Mouse (Mus musculus) forebrain, embryonic 16.5 days (tissue): ENCODE measurements at regions not wholly inside any gene's neighbourhood (a gene's known extent, or its start where the extent isn't known, plus 50 kb on each side); places are given as distances from the start of the nearest gene placed in this dataset.

ENCODE experiments used
- ATAC-seq: fragments of 200-750 bp; cut with Nextera tagmentation; 2 replicates; pipeline ENCODE4 v1.8.0; 2017; ENCODE audit warnings: mild to moderate bottlenecking, moderate library complexity
- H3K27ac ChIP-seq: fragments of 300-500 bp; sonication (generic); 2 replicates; pipeline ENCODE4 v1.5.1; 2014; ENCODE audit warnings: low read length, control low read depth
- H3K27me3 ChIP-seq: fragments of 300-500 bp; sonication (generic); replicated peaks from 2 replicates; pipeline ENCODE4 v1.6.1; 2014; ENCODE audit warnings: low read length; ENCODE audit not compliant: control insufficient read depth, insufficient read depth
- H3K36me3 ChIP-seq: fragments of 300-500 bp; sonication (generic); 2 replicates; pipeline ENCODE4 v1.6.1; 2014; ENCODE audit not compliant: control insufficient read depth, insufficient read depth
- H3K4me1 ChIP-seq: fragments of 300-500 bp; sonication (generic); replicated peaks from 2 replicates; pipeline ENCODE4 v1.6.1; 2014; ENCODE audit warnings: low read length; ENCODE audit not compliant: control insufficient read depth, insufficient read depth
- H3K4me2 ChIP-seq: fragments of 300-500 bp; sonication (generic); 2 replicates; pipeline ENCODE4 v1.6.1; 2014; ENCODE audit warnings: mild to moderate bottlenecking, low read length, control low read depth
- H3K4me3 ChIP-seq: fragments of 300-500 bp; sonication (generic); replicated peaks from 2 replicates; pipeline ENCODE4 v1.5.1; 2014; ENCODE audit warnings: mild to moderate bottlenecking, low read length, control low read depth
- H3K9ac ChIP-seq: fragments of 300-500 bp; sonication (generic); replicated peaks from 2 replicates; pipeline ENCODE4 v1.6.1; 2014; ENCODE audit warnings: low read depth, low read length, control low read depth
- H3K9me3 ChIP-seq: fragments of 300-500 bp; sonication (generic); 2 replicates; pipeline ENCODE4 v1.6.1; 2016; ENCODE audit warnings: low read length; ENCODE audit not compliant: control insufficient read depth
- WGBS: fragments of 180-500 bp; shearing (Covaris S2); extraction: QIAGEN DNeasy Blood & Tissue Kit; methylation state at CpG from one replicate; pipeline ENCODE4 v1.1.7; 2014; 5-methylcytosine and 5-hydroxymethylcytosine counted together

DNA sequence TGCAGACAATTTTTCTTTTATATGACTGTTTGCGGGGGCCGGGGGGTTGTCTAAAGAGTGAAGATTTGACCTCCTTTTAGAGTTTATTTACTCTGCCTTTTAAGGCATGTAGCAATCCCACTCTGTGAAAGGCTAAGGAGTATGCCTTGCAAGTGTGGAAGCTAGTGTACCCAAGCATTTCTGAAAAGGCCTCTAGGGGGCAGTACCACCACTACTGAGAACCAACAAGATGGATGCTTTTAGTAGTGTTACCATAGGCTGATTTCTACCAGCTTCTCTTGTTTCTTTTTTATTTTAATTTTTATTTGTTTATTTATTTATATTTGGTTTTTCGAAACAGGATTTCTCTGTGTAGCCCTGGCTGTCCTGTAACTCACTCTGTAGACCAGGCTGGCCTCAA lies 110.9 kb upstream of the Hmga2 start:
- Histone ChIP-seq H3K36me3 (no peaks in the 10 kb centered on the region), H3K4me1 (no peaks in the 10 kb centered on the region), H3K9me3 (no peaks in the 10 kb centered on the region), H3K27ac (no peak overlapping the region), H3K27me3 (no peaks in the 10 kb centered on the region), H3K4me2 (no peak overlapping the region), H3K9ac (no peak overlapping the region), H3K4me3 (no peak overlapping the region)
- 93% methylated on average over 3 of the region's 3 CpGs for WGBS
- no peak for ATAC-seq

- H3K27me3 ChIP-seq = no peaks in the 10 kb centered on the region
- H3K36me3 ChIP-seq = no peaks in the 10 kb centered on the region
- H3K9me3 ChIP-seq = no peaks in the 10 kb centered on the region
- H3K27ac ChIP-seq = no peak overlapping the region
- H3K4me1 ChIP-seq = 0 out of 2 replicates have a peak, but pooled peaks cover 3% of the 10 kb centered on the region
- no peak overlapping the region for H3K4me2 ChIP-seq
- no peak overlapping the region for H3K9ac ChIP-seq
- 55% methylated on average over 7 of the region's 7 CpGs for WGBS
- no peak for ATAC-seq
- H3K4me3 ChIP-seq = no peak overlapping the region
These were observed 106.2 kb upstream of the Hmga2 start for GRCm38 (mm10) chr10:120582497-120582896.

GRCm38 (mm10) chr10:120581547-120581946 lies 105.3 kb upstream of the Hmga2 start:
- H3K27me3 ChIP-seq = no peaks in the 10 kb centered on the region
- H3K4me2 ChIP-seq = no peak overlapping the region
- no peak overlapping the region for H3K4me3 ChIP-seq
- H3K9ac ChIP-seq = no peak overlapping the region
- H3K36me3 ChIP-seq = no peaks in the 10 kb centered on the region
- peak; percentile 79; the same call in 1 of the 2 replicates for ATAC-seq
- 27% methylated on average over 6 of the region's 6 CpGs for WGBS
- no peak overlapping the region for H3K27ac ChIP-seq
- no peaks in the 10 kb centered on the region for H3K9me3 ChIP-seq
- 0 out of 2 replicates have a peak, but pooled peaks cover 3% of the 10 kb centered on the region for H3K4me1 ChIP-seq

- Histone ChIP-seq H3K4me1 (0 out of 2 replicates have a peak, but pooled peaks cover 3% of the 10 kb centered on the region), H3K27me3 (no peaks in the 10 kb centered on the region), H3K36me3 (no peaks in the 10 kb centered on the region), H3K4me2 (no peak overlapping the region), H3K9me3 (no peaks in the 10 kb centered on the region), H3K4me3 (no peak overlapping the region), H3K27ac (no peak overlapping the region), H3K9ac (no peak overlapping the region)
- WGBS = 77% methylated on average over 5 of the region's 5 CpGs
- no peak for ATAC-seq
These were observed 100.6 kb upstream of the Hmga2 start for GRCm38 (mm10) chr10:120576886-120577285.

DNA sequence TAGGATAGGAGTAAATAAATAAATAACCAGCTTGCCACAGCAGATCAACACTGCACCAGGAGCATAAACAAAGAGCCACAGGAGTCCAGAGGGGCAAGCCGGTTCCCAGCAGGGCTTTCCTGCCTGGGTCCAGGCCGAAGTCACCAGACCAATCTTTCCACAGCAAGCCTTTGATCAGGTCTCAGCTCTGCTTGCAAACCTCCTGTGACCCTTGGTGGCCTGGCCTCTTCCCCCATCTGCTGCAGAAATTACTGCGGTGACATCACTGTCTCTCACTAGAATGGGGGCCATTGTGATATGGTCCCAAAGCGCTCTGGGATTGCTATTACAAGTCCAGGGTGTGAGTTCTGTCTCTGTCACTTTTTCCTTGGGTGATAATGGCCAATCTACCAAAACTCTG lies 99.9 kb upstream of the Hmga2 start:
- WGBS = 44% methylated on average over 4 of the region's 4 CpGs
- no peaks in the 10 kb centered on the region for H3K9me3 ChIP-seq
- H3K4me1 ChIP-seq = no peaks in the 10 kb centered on the region
- H3K36me3 ChIP-seq = no peaks in the 10 kb centered on the region
- H3K27ac ChIP-seq = no peak overlapping the region
- ATAC-seq = no peak
- no peak overlapping the region for H3K9ac ChIP-seq
- no peaks in the 10 kb centered on the region for H3K27me3 ChIP-seq
- no peak overlapping the region for H3K4me2 ChIP-seq
- H3K4me3 ChIP-seq = no peak overlapping the region

DNA sequence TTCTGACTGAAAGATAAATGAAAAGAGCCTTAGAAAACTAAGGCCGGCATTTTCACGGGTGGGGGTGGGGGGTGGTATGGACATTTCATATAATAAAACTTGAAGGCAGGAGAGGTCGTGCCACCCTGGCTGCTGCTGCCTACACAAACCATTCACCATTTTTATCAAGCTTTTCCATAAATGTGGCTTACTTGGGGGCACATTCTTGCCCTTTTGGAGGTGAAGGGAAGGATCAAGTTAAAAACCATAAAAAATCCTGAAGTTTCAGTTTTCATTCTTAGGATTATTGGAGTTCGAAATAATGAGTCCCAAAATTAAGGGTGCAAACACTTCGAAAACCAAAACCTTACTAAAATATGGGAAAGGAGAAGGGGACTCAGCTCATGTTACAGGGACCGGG lies 95.1 kb upstream of the Hmga2 start:
- Histone ChIP-seq H3K9me3 (no peaks in the 10 kb centered on the region), H3K9ac (no peak overlapping the region), H3K27me3 (no peaks in the 10 kb centered on the region), H3K4me3 (no peak overlapping the region), H3K36me3 (no peaks in the 10 kb centered on the region), H3K4me2 (no peak overlapping the region), H3K4me1 (no peaks in the 10 kb centered on the region), H3K27ac (no peak overlapping the region)
- 32% methylated on average over 6 of the region's 6 CpGs for WGBS
- ATAC-seq = no peak

DNA sequence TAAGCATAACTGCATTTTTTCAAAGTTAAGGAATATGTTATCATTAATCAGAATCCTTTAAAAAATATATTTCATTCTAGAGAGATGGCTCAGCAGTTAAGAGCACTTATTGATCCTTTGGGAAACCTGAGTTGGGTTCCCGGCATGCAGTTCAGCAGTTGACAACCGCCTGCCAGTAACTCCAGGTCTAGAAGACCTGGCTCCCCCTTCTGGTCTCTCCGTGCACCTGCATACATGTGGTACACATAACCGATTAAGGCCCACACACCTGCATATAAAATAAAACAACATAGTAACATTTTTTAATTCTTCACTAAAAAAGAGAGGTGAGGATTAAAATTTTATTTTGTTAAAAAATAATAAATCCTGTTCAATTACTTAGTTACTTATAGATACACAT lies 89.7 kb upstream of the Hmga2 start:
- no peak for ATAC-seq
- 92% methylated on average over 4 of the region's 4 CpGs for whole genome bisulfite sequencing
- H3K9ac ChIP-seq = no peak overlapping the region
- H3K9me3 ChIP-seq = no peaks in the 10 kb centered on the region
- peaks cover 7% of the 10 kb centered on the region for H3K4me1 ChIP-seq
- no peaks in the 10 kb centered on the region for H3K27me3 ChIP-seq
- no peak overlapping the region for H3K27ac ChIP-seq
- H3K4me2 ChIP-seq = no peak overlapping the region
- H3K36me3 ChIP-seq = no peaks in the 10 kb centered on the region
- H3K4me3 ChIP-seq = no peak overlapping the region

DNA sequence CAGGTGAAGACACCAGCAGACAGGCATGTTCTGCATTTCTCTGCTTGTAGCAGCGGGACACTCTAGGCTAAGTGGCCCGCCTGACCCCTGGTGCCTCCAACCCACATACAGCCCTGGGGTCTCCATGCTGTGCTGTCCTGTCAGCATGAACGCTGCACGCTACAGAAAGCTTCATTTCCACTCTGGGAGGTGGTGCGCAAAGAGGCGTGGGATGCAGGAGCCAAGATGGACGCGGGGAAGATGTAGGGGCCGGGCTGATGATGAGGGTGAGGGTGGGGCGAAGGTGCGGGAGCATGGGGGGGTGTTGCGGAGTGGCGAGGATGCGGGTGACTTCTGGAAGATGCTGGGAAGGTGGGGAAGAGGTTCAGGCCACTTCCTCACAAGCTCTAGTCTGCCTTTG lies 88.6 kb upstream of the Hmga2 start:
- Histone ChIP-seq H3K9ac (peak overlapping the region; percentile 6; the same call in 1 of the 2 replicates), H3K4me2 (peak overlapping the region; percentile 43), H3K4me3 (no peak overlapping the region), H3K4me1 (peaks cover 7% of the 10 kb centered on the region), H3K36me3 (no peaks in the 10 kb centered on the region), H3K27me3 (no peaks in the 10 kb centered on the region), H3K9me3 (0 out of 2 replicates have a peak, but pooled peaks cover 2% of the 10 kb centered on the region), H3K27ac (no peak overlapping the region)
- no peak; the same call in 1 of the 2 replicates for ATAC-seq
- 24% methylated on average over 14 of the region's 14 CpGs for WGBS

- Histone ChIP-seq H3K9me3 (0 out of 2 replicates have a peak, but pooled peaks cover 2% of the 10 kb centered on the region), H3K4me3 (no peak overlapping the region), H3K27ac (no peak overlapping the region), H3K9ac (no peak overlapping the region), H3K4me2 (no peak overlapping the region; the same call in 1 of the 2 replicates), H3K4me1 (peaks cover 7% of the 10 kb centered on the region), H3K27me3 (no peaks in the 10 kb centered on the region), H3K36me3 (no peaks in the 10 kb centered on the region)
- no peak for ATAC-seq
- 20% methylated on average over 10 of the region's 10 CpGs for WGBS
These were observed 87.7 kb upstream of the Hmga2 start for GRCm38 (mm10) chr10:120563926-120564325.

GRCm38 (mm10) chr10:120561821-120562220 lies 85.6 kb upstream of the Hmga2 start:
- 97% methylated on average over 5 of the region's 5 CpGs for WGBS
- H3K4me1 ChIP-seq = peaks cover 7% of the 10 kb centered on the region
- no peaks in the 10 kb centered on the region for H3K27me3 ChIP-seq
- no peak overlapping the region for H3K27ac ChIP-seq
- no peak overlapping the region for H3K4me2 ChIP-seq
- H3K9ac ChIP-seq = no peak overlapping the region
- H3K36me3 ChIP-seq = no peaks in the 10 kb centered on the region
- ATAC-seq = no peak
- no peak overlapping the region for H3K4me3 ChIP-seq
- H3K9me3 ChIP-seq = 0 out of 2 replicates have a peak, but pooled peaks cover 2% of the 10 kb centered on the region
